Mouse (Mus musculus) ES-E14 (cell line): ENCODE data around the gene Cdk2ap1. TPM values are rescaled to one million over a fixed set of nuclear protein-coding genes. Genes with fewer than 3 reads are reported as not detected.

Source experiments
- DNase-seq: peaks from one replicate; pipeline ENCODE4 v3.0.0-alpha.2; 2013; ENCODE audit warnings: low read depth, low spot score
- H3K27ac ChIP-seq: 2 replicates; pipeline ENCODE4 v1.5.1; 2012; ENCODE audit warnings: low read depth, mild to moderate bottlenecking, low read length, moderate library complexity, mixed read lengths; ENCODE audit not compliant: poor library complexity, insufficient read depth, severe bottlenecking
- H3K36me3 ChIP-seq: 2 replicates; pipeline ENCODE4 v1.6.1; 2012; ENCODE audit warnings: mild to moderate bottlenecking, low read length, moderate library complexity, mixed read lengths; ENCODE audit not compliant: control insufficient read depth, poor library complexity, insufficient read depth, severe bottlenecking
- H3K4me1 ChIP-seq, 2 experiments: fragments of 150-350 bp in 1 of 2; sonication (generic) in 1 of 2; 2 replicates each; pipeline ENCODE4 v1.6.1; 2012; ENCODE audit warnings: low read length in 2 of 2, mild to moderate bottlenecking in 1 of 2, mixed read lengths in 1 of 2; ENCODE audit not compliant: control insufficient read depth in 2 of 2, insufficient read depth in 2 of 2, poor library complexity in 1 of 2
- H3K4me3 ChIP-seq, 2 experiments: fragments of 150-350 bp in 1 of 2; sonication (generic) in 1 of 2; 2 replicates each; pipeline ENCODE4 v1.5.1; 2012; ENCODE audit warnings: low read length in 2 of 2, low read depth in 1 of 2, mild to moderate bottlenecking in 1 of 2, mixed read lengths in 1 of 2; ENCODE audit not compliant: insufficient read depth in 1 of 2, poor library complexity in 1 of 2, severe bottlenecking in 1 of 2
- H3K9ac ChIP-seq: 2 replicates; pipeline ENCODE4 v1.6.1; 2012; ENCODE audit warnings: low read depth, mild to moderate bottlenecking, low read length, mixed read lengths; ENCODE audit not compliant: poor library complexity, insufficient read depth, severe bottlenecking
- H3K9me3 ChIP-seq: fragments of 150-350 bp; sonication (generic); 2 replicates; pipeline ENCODE4 v1.6.1; 2012; ENCODE audit warnings: low read depth, mild to moderate bottlenecking, low read length; ENCODE audit not compliant: control insufficient read depth, insufficient read depth
- CHD2 ChIP-seq: IDR thresholded peaks from 2 replicates; pipeline ENCODE4 v1.6.1; 2014; ENCODE audit warnings: mild to moderate bottlenecking, low read depth, low read length, inconsistent platforms
- HCFC1 ChIP-seq: IDR thresholded peaks from 2 replicates; pipeline ENCODE4 v1.6.1; 2012; ENCODE audit warnings: low read length, inconsistent platforms, borderline replicate concordance; ENCODE audit not compliant: insufficient read depth
- MAFK ChIP-seq: IDR thresholded peaks from 2 replicates; pipeline ENCODE4 v1.6.1; 2014; ENCODE audit warnings: mild to moderate bottlenecking, low read depth, low read length, inconsistent platforms; ENCODE audit not compliant: insufficient read depth
- ZC3H11A ChIP-seq: IDR thresholded peaks from 2 replicates; pipeline ENCODE4 v1.6.1; 2012; ENCODE audit warnings: low read depth, mild to moderate bottlenecking, inconsistent platforms, low read length, borderline replicate concordance
- ZNF384 ChIP-seq: IDR thresholded peaks from 2 replicates; pipeline ENCODE4 v1.6.1; 2012; ENCODE audit warnings: low read depth, low read length, inconsistent platforms
- in situ Hi-C, 2 experiments: fragments of 600-800 bp; cut with MboI; formaldehyde crosslinking; loops; one replicate each; pipeline ENCODE4 v1.15.1; 2025; ENCODE audit warnings: low sequenced_read_pairs in 2 of 2, inconsistent platforms in 1 of 2; ENCODE audit not compliant: unreplicated experiment in 2 of 2
- total RNA-seq: library from RNA; depleted of rRNA; stranded (reverse); fragments of 300-350 nt; gene quantifications from 2 replicates; pipeline ENCODE4 v1.2.3, GENCODE M21; 2012

The Cdk2ap1 gene
- total RNA-seq, 1 experiment: 146 TPM

- Histone ChIP-seq H3K9me3 (no peaks in the 10 kb centered on the region), H3K27ac (peak overlapping the region; percentile 88), H3K4me3 (peak overlapping the region; percentile 87 to 99), H3K36me3 (peaks cover 19% of the 10 kb centered on the region), H3K4me1 (peaks cover 7 to 21% of the 10 kb centered on the region in 2 experiments; a peak in 3 of 4 replicates), H3K9ac (peak overlapping the region; percentile 100)
- in situ Hi-C loops: no loop called here
- TF ChIP-seq ZC3H11A (no peak), HCFC1 (no peak), MAFK (no peak), CHD2 (no peak), ZNF384 (no peak)
- no peak for DNase-seq
Measured at GRCm38 (mm10) chr5:124353011-124353725, 9.7 kb downstream of the Cdk2ap1 start.

DNA sequence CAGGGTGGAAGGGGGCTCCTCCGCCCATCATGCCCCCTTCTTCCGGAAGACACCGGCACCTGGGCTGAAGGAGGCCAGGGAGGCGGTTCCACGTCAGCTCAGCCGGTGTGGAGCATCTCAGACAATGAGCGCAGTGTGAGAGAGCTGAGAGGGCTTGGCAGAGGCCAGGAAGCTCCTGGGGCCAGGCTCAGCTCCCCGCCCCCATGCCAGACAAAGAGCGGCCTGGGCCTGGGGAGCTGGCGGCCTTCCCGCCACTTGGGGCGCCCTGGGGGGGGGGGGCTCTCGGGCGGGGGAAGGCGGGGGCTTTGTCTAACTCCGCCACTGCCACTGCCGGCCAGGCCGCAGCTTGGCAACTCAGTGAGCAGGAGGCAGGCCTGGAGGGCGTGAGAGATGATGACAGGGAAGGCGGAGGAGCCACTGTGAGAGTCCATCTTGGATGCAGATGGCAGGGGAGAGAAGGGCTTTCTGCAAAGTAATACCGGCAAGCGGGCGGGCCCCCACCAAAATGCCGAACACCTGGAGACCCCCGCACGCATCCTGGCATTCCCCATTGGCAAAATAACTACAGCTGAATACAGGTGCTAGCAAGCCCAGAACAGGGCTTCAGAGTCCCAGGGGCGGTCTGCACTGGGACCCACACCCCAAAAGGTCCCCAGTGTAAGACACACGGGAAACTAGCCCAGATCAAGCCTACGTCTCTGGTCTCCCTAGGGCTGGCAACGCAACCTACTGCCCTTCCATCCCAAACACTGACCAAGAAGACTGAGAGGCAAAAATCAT, 10.6 kb downstream of the Cdk2ap1 start:
- peak; percentile 51 for DNase-seq
- H3K4me1 ChIP-seq: peaks cover 7 to 18% of the 10 kb centered on the region in 2 experiments; a peak in 3 of 4 replicates
- H3K9ac ChIP-seq: peak overlapping the region; percentile 100
- H3K27ac ChIP-seq: peak overlapping the region; percentile 88
- H3K4me3 ChIP-seq: peak overlapping the region; percentile 87 to 99
- in situ Hi-C loops: no loop called here
- H3K9me3 ChIP-seq: no peaks in the 10 kb centered on the region
- peaks cover 23% of the 10 kb centered on the region for H3K36me3 ChIP-seq
- no peak for TF ChIP-seq HCFC1
- TF ChIP-seq ZC3H11A: no peak
- no peak for TF ChIP-seq MAFK

- in situ Hi-C loops: no loop called here
- Histone ChIP-seq H3K27ac (no peak overlapping the region), H3K9ac (peak overlapping the region; percentile 4; the same call in 1 of the 2 replicates), H3K4me1 (peaks cover 5 to 17% of the 10 kb centered on the region in 2 experiments; a peak in 3 of 4 replicates), H3K9me3 (no peaks in the 10 kb centered on the region), H3K36me3 (peaks cover 26% of the 10 kb centered on the region), H3K4me3 (peak overlapping the region; percentile 54 to 99; a peak in 2 of 4 replicates)
- TF ChIP-seq ZNF384: no peak
- TF ChIP-seq HCFC1: no peak
- no peak for TF ChIP-seq CHD2
- no peak for TF ChIP-seq MAFK
- TF ChIP-seq ZC3H11A: no peak
- DNase-seq: no peak
Measured at GRCm38 (mm10) chr5:124351604-124352003, 11.3 kb downstream of the Cdk2ap1 start.

DNA sequence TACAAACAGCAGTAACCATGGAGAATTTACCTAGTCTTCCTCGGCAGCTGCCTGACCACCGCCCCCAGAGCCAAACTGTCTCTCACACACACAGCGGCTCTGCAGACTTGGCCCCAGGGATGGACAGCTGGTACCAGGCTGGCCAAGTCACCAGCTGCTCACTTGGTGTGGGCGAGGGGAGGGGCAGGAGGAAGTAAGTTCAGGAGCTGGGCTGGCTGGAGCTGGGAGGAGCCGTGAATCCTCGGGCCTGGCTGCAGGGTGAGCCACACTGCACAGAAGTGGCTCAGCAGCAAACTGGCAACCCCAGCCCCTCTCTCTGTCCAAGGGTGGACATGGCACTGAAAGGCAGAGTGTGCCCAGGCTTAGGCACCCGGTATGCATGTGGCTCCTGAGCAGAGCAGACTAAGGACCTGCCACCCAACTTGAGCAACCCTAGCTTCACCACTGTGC, 11.7 kb downstream of the Cdk2ap1 start:
- no peak for DNase-seq
- H3K27ac ChIP-seq: no peak overlapping the region
- no peak overlapping the region for H3K9ac ChIP-seq
- H3K9me3 ChIP-seq: no peaks in the 10 kb centered on the region
- TF ChIP-seq MAFK: no peak
- TF ChIP-seq HCFC1: no peak
- no peak for TF ChIP-seq ZNF384
- TF ChIP-seq CHD2: no peak
- no peak for TF ChIP-seq ZC3H11A
- H3K36me3 ChIP-seq: peaks cover 30% of the 10 kb centered on the region
- peaks cover 4 to 16% of the 10 kb centered on the region in 2 experiments; a peak in 2 of 4 replicates for H3K4me1 ChIP-seq
- peak overlapping the region in 1 of 2 experiments; percentile 13; a peak in 1 of 4 replicates for H3K4me3 ChIP-seq
- in situ Hi-C loops: no loop called here
